Mouse (Mus musculus) cerebellum, adult 11-12 months (tissue): ENCODE measurements at regions not wholly inside any gene's neighbourhood (a gene's known extent, or its start where the extent isn't known, plus 50 kb on each side); places are given as distances from the start of the nearest gene placed in this dataset.

ENCODE experiments used
- DNase-seq: peaks from one replicate; pipeline ENCODE4 v3.0.0; 2022

DNA sequence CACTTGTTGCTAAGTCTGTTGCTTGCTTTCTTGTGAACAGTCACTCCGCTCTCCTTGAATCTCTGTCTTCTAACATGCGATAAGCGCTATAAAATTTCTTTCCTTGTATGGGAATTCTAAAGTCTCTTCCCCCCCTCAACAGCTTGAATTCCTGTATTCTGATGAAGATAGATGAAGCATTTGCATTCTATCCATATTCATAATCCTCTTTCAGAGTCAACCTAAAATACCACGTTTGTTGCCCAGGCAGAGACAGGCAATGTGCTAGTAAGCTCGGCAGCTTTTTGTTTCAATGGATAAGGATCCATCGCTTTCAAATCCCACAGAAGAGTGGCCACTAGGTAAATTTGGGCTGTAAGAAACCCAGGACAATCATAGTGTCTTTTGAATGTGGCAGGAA, 268.5 kb upstream of the Adgrl2 start:
- no peak for DNase-seq

DNA sequence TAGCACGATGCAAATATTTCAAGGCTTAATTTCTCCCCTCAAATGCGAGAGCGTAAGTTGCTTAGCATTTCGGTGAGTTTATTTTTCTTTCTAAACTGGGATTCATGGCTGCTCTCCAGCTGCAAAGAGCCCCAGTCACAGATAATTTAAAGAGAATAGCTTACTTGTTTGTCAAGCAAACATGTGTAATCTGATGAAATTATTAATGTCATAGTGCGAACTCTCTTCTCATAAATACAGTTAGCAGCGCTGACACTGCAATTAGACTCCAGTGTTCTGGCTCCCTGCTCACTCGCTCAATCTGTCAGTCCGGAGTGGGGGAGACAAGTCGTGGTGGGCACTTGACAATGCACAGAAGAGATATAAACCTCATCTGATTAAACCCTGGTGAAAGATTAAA, 266.5 kb upstream of the Adgrl2 start:
- no peak for DNase-seq

DNA sequence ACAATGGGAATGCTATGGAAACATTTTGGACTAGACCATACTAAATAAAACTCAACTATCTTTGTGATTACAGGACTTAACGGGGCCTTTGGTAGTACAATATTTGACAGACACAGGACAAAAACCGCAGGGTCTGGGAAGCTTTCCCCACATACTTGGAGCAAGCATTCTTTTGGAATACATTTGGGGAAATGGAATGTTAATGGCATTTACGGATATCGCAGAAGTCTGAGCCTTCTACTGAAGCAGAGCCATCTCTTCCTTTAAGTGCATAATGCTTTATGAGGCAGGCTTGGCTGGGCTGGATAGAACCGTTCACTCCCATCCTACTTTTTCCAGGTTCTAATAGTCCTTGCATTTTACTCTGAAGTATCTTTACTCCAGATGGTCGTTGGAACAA, 262.7 kb upstream of the Adgrl2 start:
- no peak for DNase-seq

DNA sequence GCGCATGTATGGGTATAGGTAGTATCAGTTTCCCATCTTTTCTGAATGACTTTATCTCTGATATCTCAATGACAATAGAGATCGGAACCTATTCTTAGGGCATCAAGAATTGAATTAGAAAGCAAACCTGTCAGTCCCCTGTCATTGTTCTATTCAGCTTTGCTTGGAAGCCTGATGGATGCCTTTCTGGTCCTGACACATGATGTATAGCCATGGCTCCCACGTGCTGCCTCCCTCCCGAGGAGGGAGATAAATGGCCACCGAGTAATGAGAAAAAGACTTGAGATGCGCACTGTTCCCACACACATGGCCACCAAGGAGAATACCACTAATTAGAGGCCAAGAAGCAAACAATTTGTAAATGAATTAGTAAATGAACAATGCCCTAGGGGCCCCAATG, 261.8 kb upstream of the Adgrl2 start:
- no peak for DNase-seq

DNA sequence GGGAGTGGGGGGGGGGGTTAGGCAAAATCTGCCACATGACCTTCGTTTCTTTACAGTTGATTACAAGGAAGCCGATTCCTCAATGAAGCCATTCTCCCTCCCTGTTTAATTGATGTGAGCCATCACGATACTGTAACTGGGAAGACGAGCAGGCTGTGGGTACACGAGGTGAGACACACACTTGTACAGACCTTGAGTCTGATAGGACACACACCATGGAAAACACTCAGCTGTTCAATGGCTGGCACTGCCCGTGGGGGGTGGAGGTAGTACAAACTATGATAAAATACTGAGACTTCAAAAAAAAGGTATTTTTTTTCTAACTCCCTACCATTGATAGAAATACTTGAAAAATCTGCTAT, 257.3 kb upstream of the Adgrl2 start:
- DNase-seq, result no peak

DNA sequence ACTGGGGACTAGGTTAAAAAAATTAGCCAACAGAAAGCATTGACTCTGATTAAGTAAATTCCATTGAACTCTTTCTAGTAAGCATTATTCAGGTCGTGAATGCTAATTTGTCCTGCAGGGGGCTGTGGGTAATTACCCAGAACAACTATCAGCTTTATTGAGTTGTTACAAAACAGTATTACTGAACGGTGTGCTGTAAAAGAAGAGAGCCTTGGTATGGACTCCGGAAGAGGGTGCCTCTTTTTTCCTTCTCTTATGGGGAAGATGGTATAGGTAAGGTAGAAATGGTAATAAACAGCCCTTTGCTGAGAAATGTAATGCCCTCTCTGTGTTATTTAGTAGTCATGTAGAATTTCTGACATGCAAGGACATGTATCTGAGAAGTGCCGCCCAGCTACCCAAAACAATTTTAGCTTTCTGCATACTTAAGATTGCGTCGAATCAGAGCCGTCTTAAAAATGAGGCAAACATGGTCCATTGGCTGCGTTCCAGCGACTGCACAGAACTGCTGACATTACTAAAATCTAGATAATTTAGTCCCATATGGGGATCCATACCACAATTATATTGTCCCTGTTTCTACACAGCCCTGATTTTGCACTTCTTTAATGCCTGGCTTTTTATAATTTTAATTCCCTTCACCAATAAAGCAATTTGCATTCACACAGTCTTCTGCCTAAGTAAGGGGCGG, 256.7 kb upstream of the Adgrl2 start:
- no peak for DNase-seq

DNA sequence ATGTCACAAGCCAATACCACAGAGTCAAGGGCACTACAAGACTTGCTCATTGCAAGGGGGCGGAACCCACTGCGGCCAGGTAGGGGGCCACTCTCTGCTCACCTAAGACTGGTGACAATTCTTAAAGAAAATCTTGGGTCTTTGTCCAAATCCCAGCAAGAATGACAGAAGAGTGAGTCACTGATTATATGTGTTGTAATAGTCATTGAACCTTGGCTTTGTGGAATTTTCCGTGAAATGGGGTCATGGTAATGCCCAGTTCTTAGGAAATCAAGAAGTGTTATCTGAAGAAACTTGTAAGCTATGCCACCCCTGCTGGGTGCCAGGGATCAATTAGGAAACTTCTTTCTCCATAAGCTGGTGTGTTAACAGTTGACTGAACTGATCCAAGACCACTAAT, 249.3 kb upstream of the Adgrl2 start:
- no peak for DNase-seq

DNA sequence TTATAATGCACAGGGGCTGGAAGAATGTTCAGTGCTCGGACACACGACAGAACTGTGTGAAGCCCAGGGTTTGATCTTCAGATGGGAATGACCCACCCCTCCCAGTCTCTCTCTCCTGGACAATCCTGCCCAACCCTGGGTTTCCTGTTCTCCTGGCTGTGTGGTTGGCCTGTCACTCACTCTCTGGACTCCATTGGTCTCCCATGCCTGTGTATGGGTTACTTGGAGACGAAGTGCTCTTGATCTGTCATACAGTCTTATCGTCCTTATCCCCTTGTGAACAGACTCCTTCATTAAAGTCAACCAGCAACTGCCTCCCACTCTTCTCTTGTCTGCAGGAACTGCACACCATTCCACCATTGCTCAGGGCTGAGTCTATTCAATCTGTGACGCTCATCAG, 247.7 kb upstream of the Adgrl2 start:
- no peak for DNase-seq

DNA sequence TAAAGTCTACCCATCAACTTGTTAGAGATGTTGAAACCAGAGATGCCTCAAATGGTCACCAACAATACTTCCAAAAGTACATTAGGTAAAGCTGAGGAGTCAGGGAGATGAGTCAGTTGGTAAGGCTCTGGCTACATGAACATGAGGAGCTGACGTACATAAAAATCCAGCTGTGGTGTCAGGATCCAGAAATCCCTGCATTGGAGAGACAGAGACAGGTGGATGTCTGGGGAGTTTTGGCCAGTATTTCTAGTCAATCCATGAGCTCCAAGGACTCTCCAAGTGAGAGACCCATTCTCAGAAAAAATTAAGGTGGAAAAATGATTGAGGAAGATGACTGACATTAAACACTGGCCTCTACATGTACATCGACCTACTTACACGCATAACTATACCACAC, 244.8 kb upstream of the Adgrl2 start:
- DNase-seq, result no peak

DNA sequence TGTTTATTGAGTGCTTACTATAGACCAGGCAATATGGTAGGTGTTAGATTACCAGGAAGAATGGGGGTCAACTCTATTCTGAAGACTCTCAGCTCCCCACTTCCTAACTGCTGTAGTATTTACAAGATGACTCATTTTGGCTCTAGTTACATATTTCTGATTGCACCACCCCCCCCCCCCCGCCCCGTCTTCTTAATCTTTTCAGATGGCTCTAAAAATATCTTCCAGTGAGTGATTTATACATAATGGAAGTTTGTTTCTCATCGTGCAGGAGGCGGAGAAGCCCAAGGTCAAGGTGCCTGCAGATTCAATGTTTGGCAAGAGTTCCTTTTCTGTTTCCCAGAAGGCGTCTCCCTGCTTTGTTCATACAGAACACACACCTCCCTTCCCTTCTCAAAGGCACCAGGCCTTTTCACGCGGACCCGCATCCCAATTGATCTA, 243.4 kb upstream of the Adgrl2 start:
- no peak for DNase-seq

DNA sequence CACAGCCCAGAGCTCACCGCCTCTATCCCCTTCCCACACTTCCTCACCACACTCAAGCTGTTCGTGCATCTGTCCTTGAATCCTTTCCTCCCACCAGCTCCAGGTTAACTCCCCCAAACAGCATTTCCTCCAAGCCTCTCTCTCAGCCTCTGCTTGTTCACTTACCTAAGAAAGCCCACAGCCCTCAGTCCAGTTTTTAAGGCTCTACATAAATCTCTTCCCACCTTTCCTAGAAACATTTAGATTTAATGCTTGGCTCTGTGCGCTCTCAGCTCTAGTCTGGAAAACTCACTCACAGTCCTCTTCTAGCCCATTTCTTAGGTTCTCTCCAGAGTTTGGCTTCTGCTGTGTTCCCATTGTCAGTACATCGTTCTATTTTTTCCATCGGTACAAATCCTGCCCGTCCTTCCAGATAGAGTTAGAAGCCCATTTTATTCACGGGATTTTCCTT, 242.9 kb upstream of the Adgrl2 start:
- no peak for DNase-seq

DNA sequence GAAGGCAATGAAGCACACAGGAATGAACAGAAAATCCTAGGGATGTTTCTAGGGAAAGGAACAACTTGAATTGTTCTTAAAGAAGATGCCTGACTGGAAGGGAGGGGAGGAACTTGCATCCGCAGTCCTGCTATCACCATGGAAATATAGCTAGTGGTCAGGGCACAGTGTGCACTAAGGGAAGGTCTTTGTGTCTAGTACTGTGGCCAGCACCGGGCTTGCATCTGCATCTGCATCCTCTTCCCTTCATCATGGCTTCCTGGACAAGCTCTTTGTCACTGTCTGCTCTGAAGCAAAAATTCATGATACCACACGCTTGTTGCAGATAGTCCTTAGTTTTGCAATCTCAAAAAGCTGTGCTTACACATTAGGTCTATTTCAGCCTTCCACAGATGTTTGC, 241.0 kb upstream of the Adgrl2 start:
- no peak for DNase-seq

DNA sequence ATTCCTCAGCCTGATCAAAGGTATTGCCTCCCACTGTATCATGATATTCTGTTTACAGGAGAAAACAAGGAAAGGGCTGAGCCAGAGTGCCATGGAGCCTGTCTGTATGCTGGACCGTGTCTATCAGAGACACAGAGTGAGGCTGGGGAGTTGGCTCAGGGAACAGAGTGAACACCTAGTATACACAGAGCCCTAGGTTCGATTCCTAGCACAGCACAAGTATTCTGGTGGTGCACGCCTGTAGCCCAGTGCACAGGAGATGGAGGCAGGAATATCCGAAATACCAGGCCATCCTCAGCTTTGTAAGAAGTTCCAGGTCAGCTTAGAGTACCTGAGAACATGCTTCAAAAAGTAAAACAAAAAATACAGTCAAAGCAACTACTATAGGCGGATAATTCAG, 237.2 kb upstream of the Adgrl2 start:
- no peak for DNase-seq

DNA sequence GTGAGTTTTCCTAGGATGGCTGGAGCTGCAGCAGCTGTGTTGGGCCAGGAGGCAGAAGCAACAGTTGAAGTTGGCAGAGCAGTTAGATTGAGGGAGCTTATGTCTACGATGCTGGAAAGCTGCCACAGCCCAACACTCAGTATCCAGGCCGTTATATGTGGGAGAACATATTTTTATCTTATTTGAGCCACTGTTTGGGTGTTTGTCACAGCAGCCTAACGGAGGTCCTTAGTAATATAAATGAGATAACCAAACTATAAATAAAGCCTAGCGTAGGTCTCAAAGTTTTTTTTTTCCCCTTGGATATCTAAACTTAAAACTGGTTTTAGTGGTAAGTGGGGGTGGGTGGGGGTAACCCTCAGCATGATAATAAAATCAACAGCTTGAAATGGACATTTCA, 236.4 kb upstream of the Adgrl2 start:
- no peak for DNase-seq

DNA sequence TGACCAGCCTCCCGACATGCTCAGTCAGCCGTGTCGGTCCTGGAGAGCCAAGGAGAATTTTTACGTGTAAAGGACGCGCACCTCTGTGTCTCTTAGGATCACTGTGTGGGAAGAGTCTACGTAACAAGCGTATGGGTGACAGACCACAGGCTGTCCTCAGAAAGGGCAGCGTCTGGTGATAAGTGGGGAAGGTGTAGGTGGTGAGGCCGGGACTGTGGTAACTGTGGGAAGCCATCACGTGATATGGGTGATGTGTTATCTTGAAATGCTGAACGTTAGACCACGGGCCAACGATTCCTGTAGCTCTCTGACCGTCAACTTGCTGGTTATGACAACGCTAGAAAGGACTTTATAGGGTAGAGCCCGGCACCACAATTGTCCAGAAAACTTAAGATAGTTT, 235.3 kb upstream of the Adgrl2 start:
- no peak for DNase-seq

DNA sequence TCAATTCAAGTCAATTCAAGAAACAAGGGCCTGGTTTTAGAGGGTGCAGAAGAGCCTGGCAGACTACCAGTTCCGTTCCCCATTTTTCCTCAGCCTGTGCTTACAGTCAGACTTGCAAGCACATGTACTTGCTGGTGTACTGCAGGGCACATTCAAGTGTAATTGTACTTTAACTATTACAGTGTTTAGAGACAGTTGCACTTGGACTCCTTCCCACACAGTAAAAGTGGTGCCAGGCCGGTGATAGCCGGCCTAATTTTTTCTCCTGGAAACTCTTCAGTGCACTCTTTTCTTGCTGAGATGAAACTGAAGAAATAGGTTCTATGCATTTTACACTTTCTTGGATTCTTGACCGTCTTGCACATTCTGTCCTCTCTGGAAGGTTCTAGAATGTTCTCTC, 233.9 kb upstream of the Adgrl2 start:
- no peak for DNase-seq

DNA sequence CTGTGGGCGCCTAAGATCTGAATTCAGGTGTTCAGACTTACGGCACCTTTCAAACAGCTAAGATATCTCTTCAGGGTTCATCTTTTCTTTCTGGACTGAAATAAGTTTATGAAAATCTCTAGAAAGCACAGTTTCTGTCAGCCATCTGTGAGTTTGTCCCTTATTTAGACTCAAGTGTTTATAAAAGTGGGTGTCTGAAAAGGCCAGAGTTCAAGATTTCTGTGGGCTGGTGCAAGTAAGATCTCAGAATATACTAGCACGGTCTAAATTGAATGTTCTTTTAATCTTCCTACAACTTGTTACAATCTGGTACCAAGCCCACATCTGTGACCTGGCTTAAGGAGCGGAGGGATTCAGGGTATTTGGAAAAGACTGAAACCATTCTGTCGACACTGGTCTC, 233.4 kb upstream of the Adgrl2 start:
- DNase-seq, result no peak

DNA sequence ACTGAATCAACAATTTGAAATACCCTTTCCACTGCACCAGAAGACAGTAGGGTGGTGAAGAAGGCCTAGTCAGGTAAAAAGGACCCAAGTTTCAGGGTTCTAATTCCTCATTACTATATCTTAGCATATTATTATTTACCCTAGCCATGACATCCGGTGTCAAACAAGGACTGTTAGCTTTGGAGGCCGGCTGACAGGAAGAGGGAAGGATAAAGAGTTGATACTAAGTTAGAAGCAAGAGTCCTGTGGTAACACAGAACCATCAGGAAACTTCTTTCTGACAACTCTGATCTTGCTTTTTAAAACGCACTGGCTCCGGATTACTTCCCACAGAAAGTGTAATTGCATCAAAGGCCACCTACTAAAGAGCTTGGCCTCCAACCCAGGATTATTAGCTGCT, 230.6 kb upstream of the Adgrl2 start:
- no peak for DNase-seq

DNA sequence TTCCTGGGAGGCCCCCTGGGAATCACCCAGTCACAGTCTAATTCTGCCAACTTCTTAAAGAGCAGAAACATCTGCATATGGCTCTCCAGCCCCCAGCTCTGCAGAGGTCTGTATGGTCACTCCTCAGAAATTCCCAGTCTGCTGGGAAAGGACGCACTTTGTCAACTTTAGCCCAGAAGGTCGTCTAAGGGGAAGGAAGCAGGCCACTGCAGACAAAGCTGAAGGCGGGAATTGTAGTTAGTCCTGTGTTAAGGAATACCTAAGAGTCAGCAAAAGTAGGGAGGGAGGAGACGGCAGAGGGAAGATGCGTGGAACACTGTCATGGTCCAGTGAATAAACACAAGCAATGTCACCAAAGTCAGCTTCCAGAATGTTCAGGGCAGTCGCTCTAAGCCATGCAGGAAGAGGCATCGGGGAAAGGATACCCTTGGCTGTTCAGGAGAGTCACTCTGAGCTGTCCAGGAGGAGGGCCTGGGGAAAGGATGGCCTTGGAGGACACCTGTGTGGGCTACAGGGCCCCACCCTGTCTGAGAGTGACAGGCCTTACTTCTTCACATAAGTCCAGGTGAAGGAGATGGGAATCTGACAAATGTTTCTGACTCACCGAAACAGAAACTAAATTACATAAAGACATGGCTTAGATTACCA, 230.1 kb upstream of the Adgrl2 start:
- DNase-seq, result no peak

DNA sequence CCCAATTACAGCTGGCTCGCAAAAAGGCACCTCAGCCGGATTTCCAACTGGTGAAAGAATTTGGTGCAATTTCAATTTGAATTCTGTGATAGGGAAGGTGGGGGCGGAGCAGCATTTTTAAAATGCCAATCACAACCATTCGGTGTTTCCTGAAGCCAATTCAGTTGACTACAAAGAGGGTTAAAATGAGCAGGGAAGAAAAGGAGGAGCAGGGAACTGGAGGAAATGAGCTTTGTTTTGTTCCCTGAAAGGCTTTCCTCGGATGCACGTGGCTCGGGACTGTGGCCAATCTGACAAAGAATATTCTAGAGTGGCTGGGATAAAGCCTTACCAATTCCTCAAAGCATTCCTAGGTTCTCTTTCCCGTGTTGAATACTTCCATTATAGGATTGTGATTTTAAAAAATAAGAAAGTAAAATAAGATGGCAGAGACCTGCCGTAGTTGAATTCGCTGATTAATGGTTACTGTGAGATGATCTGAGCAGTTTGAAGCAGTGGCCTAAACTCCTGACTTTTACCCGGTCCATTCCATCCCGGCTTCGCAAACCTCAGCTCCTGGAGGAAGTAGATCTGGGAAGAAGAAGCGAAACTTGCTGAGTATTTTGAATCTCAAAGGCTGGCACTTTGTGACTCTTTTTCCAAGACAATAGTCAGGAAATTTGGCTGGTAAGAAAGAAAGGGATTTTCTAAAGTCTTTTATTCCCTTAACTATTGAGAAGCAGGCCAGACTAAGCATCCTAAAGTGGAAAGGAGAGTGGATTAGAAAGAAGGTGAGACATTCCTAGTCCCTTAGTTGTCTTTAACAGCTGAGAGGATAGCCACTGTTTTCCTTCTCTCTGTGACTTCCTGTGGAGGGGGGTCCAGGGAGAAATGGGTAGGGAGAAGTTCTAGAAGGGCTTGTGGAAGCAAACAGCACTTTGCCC, 229.3 kb upstream of the Adgrl2 start:
- DNase-seq, result no peak

DNA sequence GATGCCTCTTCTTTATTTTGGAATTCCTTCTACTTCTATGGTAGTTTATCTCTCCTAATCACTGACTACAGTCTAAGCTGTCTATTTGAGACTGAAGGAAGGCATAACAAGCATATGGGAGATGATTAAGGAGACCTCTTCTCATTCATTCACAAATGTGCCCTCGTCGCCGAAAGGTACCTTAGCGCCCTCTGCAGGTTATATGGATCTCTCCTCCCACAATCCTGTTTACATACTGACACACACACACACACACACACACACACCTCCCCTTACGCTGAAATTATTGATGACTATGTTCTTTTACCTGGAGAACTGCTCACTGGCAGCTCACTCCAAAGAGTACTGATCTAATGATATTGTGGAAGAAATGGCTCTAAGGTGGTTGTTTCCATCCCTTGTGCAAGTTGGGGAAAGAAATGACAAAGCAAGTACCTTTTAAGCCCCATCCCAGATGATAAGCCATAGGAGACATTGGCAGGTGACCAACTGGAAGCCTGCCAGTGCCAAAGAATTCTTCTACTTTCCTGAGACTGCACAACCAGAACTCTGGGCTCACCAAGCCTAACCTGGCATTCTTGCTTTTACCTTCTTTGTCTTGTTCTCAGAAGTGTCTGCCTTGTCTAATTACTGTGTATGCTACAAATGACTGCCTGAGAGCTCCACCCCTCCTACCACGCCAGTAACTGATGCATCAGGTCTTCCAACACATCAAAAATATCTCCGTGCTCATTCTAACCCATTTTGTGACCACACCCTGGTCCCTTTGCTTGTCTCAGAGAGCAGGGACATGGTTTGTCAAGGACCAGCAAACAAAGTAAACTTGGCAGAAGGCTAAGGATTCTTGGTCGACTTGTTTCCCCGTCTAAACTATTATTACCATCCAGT, 227.8 kb upstream of the Adgrl2 start:
- no peak for DNase-seq

DNA sequence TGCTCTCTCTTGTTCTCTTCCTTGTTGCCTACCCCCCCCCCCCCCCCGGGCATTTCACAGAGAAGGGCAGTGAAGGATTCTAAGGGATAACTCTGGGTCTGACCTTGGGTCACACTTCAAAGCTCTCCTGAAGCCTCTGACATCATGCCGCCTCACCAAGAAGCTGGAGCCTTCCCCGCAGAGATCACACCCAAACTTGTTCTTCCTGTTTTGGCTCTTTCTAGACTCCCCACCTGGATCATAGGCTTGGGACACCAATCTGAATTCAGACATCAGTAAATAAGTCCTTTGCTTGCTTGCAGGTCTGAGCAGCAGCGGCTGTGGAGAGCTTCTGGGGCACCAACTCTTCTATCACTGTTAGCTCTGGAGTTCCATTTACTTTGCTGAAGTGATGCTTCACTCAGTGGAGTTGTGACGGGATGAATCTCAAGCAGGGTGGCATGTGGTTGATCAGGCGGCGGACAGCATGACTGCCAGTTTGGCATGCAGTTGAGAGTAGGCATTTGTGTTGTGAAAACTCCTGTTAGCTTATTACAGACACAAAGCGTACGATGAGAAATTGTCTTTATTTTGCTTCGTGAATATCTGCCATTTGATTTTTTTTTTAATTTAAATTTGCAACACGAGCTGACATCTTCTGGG, 226.5 kb upstream of the Adgrl2 start:
- DNase-seq, result no peak
